Mouse (Mus musculus) cerebellum, adult 8-10 months (tissue): Measurements from ENCODE around the gene Nckap1l.

Experiments used
- DNase-seq: peaks from one replicate; pipeline ENCODE4 v3.0.0; 2022

Nckap1l gene

GRCm38 (mm10) chr15:103540646-103541045, 87.1 kb downstream of the Nckap1l start:
- no peak for DNase-seq

GRCm38 (mm10) chr15:103542526-103542925, 88.9 kb downstream of the Nckap1l start:
- DNase-seq = no peak

DNA sequence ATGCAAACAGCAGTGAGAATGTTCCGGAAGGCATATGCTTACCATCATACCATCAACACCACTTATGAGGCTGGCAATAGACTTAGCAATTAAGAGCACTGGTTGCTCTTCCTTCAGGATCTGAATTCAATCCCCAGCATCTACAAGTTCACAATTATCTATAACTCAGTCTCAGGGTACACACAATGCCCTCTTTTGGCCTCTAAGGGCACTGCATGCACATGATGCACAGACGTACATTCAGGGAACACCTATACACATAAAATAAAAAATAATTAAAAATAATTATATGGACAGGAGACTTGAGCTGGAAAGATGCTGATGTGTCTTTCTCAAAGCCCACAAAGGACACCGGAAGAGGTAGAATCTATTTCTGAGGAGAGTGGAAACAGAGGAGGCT, 94.4 kb downstream of the Nckap1l start:
- no peak for DNase-seq
